Mouse (Mus musculus): Measurements from ENCODE around the gene Ubac2. TPM values are rescaled to one million over a fixed set of nuclear protein-coding genes. Genes with fewer than 3 reads are reported as not detected.

The Ubac2 gene
- polyA plus RNA-seq, 1 experiment, result 41.4 TPM

DNA sequence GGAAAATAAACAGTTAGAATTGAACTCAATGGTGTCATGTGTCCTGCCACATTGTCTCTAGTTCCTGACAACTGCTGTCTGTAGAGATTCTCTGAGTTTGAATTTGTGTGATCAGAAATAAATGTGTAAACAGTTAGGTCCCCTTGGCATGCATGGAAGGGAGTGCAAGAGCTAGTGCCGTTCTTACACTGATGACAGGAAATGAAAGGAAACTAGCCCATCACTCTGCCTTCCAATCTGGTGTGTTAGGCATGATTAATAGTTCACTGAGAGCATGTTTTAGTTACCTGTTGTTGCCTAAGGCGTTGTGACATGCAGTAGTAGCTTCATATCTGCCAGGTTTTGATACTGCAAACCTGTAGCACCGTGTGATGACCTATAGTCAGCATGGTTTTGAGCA lies 69.5 kb downstream of the Ubac2 start:
- DNase-seq (ENCODE audit: extremely low spot score in 1 of 2, low spot score in 1 of 2), result no peak

DNA sequence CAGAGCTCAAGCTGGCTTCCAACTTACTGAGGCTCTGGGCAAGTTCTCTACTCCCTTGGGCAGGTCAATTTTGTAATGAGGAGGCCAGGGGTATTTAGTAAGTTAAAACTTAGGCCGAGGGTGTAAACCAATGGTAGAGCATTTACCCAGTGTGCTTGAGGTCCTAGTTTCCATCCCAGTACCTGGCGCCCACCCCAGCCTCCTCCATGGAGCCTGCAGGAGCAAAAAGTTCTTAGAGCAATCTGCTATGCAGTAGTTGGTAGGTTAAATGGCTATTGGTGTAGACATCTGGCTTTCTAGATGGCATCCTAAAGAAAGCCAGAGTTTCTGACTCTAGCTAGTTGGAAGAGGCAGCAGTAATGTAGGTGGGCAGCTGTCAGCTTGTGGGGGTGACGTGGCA lies 71.0 kb downstream of the Ubac2 start:
- DNase-seq (ENCODE audit: extremely low spot score in 1 of 2, low spot score in 1 of 2), result no peak

DNA sequence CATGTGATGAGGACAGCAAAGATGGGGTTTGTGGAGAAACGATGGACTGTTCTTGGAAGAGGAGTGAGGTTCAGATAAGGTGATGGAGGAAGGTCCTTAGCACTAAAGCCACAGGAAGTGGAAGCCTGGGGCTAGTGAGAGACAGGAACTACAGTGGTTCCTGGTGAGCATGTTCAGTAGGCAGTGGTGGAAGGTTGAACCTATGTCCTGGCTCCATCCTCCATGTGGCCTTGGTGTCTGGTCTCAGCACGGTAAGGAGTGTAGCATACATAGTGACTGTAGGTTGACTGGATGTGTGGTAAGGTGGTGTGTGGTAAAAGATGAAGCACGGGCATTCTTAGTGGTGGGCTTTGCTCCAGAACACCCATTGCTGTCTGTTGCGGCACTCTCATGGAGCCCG lies 71.5 kb downstream of the Ubac2 start:
- no peak for DNase-seq (ENCODE audit: extremely low spot score in 1 of 2, low spot score in 1 of 2)

DNA sequence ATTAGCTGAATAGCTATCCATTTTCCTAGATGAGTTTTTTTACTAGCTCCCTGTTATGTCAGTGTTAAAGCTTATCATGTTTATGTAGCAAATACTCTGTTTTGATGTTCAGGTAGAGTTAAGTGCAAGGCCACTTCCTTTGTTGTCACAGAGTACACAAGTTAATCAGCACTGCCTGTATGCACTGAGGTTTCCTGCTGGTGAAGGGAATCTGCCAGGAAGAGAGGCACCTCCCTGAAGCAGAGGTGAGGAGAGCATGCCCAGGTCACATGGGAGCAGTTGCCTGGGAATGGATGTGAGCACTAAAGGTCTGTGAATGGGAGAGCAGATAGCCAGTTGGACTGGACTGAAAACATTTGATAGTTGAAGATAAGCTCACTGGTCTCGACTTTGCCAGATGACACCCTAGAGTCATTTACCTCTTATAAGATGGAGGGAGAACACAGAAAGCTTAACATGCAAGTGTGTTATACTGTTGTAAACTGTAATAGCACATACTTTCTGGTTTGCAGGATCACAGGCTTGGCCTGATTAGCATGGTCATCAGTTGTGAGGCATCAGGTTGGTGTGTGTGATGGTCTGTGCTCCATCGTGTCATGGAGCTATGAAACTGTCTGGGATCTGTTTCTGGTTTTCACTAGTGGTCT lies 73.1 kb downstream of the Ubac2 start:
- DNase-seq (ENCODE audit: extremely low spot score in 1 of 2, low spot score in 1 of 2), result no peak

DNA sequence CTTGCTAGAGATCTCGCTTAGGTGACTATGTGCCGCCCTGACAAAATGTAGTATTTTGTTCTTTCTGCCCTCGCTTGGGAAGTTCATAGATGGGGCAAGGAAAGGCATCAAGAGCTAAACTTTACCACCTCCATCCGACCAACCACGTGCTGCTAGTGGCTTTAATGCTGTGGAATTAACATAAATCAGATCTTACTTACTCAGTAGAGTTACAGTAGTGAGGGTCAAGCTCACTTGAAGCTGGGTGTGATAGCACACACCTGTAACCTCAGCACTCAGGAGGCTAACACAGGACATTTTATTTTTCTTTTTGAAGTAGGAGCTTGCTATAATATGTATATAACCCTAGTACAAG lies 73.6 kb downstream of the Ubac2 start:
- DNase-seq (ENCODE audit: extremely low spot score in 1 of 2, low spot score in 1 of 2), result no peak

DNA sequence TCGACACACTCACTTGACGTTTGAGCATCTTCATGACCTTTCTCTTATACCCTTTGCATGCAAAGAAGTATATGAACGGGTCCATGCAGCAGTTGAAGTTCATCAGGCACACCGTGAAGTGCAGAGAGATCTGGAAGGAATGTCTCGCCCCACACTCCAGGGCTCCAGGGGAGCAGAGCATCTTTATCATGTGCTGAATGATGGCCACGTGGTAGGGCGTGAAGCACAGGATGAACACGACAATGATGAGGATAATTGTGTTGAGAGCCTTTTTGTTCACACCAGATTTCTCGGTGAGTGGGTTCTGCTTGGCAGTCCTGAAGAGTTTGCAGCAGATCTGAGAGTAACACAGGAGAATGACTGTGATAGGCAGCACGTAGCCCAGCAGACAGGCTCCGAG lies 75.7 kb downstream of the Ubac2 start:
- DNase-seq (ENCODE audit: extremely low spot score in 1 of 2, low spot score in 1 of 2), result no peak

DNA sequence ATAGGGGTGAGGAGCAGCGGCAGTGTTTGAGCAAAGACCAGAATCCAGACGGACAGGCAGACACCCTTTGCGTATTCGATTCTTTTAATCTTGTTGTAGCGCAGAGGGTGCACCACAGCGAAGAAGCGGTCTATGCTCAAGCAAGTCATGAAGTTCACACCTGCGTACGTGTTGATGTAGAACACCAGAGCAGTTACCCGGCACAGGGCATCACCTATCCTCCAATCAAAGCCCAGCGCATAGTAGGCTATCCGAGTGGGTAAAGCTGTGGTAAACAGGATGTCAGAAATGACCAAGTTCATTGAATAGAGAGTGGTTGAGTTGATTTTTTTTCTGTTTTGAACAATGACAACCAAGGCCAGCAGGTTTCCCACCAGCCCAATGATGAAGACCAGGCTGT lies 76.2 kb downstream of the Ubac2 start:
- no peak for DNase-seq (ENCODE audit: extremely low spot score in 1 of 2, low spot score in 1 of 2)

DNA sequence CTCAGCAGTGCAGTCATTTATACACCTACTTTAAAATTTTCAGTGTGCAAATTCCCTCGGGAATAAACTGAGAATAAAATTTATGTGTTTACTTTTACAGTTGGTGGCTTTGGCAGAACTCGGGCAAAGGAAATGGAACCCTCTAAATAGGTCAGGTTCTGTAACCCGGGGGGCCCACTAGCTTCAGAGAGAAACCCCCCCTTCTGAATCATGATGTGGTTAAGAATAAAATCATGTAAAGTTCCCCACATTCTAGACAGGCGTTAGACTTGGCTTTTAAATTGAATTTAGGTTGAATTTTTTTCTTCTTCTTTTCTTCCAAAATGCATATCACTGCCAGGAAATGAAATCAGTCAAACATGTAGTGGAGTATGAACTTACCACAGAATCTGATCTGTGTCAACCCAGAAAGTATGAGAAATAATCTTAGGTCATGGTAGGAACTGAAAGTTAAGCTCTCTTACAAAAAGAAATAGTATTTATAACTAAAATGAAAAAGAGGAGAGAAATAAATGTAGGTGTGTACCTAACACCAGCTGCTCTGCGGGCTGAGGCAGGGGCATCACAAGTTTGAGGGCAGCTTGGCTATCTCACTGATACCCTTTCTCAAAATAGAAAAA lies 76.9 kb downstream of the Ubac2 start:
- DNase-seq (ENCODE audit: extremely low spot score in 1 of 2, low spot score in 1 of 2), result no peak

DNA sequence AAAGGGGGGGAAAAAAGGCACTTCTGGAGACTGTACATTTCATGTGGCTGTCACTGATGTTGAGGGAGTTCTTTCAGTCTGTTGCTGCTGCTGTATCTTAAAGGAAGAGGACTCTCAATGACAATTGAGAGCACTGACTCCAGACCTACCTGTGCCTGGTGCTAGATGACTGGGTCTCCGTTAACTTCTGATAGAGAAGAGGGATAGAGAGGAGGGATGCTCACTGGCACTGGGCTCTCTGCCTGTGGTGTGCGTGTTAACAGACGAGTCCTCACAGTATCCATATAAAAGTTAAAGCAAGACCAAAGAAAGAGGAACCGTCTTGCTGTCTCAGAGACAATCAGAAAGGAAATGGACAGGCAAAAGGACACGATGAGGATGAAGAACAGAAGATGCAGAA lies 77.9 kb downstream of the Ubac2 start:
- DNase-seq (ENCODE audit: extremely low spot score in 1 of 2, low spot score in 1 of 2), result no peak

DNA sequence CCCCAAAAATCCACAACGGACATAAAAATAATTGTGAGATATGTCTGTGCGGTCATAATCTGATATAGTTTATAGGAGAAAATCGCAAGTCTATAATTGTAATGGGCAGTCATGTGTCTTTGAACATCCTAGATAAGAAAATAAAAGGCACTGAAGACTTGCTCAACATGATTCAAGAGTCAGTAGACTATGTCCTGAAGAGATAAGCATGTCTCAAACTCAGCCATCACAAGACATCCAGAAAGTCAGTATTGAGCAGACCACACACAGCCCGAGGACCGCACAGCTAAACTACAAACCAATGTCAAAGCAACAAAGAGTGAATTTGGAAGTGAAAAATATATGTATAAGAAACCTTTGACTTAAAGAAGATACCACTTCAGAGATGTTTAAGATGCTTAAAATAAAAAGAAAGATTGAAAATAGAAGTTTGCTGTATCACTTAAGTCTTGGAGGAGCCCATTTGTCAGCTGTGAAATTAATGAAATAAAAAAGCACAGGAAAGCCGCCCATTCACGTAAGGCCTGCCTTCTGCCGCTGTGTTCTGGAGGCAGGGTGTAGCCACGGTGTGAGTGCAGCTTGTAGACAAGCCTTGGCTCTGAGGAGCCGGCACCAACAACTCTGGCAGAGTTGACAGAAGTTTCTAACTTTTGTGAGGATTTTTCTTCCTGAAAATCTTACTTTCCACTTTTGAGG lies 78.9 kb downstream of the Ubac2 start:
- no peak for DNase-seq (ENCODE audit: extremely low spot score in 1 of 2, low spot score in 1 of 2)

DNA sequence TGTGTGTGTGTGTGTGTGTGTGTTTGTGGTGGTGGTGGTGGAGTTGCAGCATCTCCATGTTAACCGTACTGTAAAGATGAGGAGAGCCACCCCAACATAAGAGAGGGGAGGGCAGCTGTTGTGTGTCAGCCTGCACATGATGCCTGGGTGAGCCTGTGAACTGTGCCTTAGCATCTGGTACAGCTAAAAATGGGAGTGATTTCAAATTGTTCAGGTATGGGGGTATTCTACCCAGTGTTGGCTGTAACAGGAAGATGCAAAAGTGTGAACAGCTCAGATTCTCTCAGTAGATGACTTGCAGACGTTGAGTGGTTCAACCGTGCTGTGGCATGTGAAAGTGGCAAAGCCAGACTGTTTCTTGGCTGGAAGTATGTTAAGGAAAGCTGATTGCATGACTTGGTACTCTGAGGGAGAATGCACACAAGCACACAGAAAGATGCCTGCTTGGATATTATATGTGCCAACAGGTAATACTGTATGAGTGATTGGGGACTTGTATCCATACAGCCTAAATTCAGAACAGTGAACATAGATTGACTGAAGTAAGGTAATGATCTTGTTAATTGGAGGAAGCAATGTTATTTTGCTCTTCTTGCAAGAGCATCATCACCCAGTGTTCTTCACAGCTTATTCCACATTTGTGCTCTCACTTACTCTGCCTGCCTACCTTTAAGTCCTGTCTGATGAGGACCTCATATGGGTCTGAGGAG lies 79.8 kb downstream of the Ubac2 start:
- no peak for DNase-seq (ENCODE audit: extremely low spot score in 1 of 2, low spot score in 1 of 2)

DNA sequence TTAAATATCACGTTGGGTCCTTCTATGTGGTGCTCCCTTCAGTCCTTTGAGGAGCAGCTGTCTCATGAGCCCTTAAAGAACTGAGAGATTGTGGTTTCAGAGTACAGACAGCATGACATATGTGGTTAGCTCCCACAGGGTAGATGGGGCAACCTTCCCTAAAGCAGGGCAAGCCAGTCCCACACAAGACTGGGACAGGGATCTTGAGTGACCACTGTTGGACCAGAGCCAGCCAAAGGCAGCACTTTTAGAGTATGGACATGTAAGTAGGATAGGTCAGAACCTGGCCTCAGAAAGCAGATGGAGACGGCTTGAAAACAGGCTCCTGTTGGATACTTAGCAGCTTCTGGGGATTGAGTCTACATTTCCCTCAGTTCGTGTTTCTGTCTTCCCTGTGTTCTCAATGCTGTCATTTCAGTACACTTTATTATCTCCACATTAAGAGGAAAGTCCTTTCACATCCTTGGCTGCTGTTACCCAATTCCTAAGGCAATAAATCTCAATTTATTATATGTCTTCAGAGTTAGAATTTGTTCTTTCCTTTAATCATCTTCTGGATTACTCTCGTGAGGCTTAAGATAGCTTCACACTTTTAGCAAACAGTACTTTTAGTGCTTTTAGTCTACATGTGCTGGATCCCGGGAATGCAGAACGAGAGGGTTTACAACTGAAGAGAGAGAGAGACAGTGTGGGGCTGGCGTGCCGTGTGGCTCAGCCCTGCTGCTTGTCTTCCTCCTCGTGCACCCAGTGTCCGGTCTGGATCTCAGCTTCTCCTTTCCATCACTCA lies 80.5 kb downstream of the Ubac2 start:
- no peak for DNase-seq (ENCODE audit: extremely low spot score in 1 of 2, low spot score in 1 of 2)

DNA sequence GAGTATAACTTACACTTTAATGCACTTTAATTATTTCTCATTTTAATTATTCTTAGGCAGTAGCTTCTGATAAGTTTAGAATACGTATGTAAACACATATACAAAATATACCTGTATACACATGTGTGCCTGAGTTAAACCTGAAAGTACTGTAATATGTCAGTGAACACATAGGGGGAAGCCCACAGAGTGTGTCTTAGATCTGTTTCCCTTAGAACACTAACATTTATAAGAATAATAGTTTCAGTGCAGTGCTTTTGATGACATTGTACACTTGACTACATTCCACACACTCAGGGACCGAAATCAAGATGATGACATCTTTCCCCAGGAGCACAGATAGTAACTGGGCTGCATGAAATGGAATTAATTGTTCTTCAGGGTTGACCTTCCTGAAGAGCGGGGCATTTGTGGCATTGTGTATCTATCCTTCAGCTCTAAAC lies 81.1 kb downstream of the Ubac2 start:
- no peak for DNase-seq (ENCODE audit: extremely low spot score in 1 of 2, low spot score in 1 of 2)

DNA sequence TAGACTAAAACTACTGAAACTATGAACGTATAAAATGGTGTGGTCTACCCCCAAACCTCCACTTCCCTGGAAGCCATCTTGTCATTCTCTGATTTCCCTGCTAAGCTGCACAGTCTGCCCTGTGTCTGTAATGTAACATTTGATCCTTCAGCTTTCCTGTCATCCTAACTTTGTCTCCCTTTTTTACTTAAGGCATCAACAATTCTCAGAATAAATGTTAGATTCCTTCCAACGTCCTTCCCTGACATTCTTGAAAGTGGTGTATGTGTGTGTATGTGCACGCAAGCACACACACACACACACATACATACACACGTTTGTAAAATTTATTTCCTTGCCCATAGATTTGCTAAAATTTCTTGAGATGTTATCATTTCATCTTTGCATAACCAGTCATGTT lies 81.6 kb downstream of the Ubac2 start:
- DNase-seq (ENCODE audit: extremely low spot score in 1 of 2, low spot score in 1 of 2), result no peak

DNA sequence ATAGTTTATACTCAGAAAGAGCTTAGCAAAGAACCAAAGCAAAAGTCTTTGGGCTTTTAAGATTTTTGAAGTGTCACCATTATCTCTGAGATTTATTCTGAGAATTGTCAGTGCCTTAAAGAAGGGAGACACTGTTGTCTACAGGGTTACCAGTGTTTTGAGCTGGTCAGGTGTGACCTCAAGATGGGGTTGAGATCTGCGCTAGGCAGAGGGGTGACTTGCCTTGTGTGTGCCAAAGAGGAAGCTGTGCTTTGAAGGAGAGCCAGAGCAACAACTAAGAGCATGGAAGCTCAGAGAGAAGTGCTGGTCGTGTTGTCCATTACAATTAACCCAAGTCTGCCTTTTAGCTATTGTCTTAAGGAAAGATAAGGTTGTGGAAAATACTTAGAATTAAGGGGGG lies 82.1 kb downstream of the Ubac2 start:
- DNase-seq (ENCODE audit: extremely low spot score in 1 of 2, low spot score in 1 of 2), result no peak

DNA sequence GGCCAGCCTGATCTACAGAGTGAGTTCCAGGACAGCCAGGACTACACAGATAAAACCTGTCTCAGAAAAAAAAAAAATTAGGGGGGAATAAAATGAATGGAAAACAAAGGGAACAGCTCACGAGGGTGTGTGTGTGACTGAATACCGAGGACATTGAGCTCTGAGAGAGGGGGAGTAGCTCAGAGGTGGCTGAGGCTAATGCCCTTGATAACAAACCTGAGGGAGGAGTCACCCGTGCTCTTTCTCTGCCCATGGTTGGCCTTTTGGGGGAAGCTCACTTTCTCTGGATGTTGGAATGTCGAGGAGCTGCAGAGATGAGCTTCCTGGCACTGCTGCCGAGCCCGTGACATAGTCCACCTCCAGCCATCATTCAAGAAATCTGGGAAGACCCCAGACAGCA lies 82.6 kb downstream of the Ubac2 start:
- DNase-seq (ENCODE audit: extremely low spot score in 1 of 2, low spot score in 1 of 2), result no peak

DNA sequence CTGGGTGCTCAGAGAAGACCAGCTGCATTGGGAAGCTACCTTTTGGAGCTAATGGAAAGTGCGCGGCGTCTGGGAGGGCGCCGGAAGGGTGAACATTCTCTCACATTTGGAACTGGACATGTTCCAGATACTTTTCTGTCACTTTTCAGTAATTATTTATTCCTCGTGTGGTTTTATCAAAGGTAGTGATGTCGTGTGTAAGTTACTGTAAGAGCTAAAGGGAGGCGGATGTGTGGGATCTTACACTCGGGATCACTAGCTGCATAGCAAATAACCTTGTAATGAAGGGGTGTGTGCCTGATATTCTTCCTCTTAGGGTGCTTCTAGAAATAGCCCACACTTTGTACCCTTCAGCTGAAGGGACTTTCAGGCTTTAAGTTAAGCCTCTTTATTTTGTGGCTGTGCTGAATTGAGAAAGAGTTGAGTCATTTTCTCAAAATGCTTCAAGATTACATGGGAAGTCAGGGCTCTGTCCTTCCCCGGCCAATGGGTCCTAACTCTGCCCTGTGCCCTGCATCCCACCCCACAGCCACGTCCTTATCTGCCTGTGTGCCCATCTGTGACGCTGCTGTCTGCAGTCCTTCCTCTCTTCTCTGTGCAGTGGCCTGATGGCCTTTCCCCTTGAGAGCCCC lies 83.2 kb downstream of the Ubac2 start:
- DNase-seq (ENCODE audit: extremely low spot score in 1 of 2, low spot score in 1 of 2), result no peak

DNA sequence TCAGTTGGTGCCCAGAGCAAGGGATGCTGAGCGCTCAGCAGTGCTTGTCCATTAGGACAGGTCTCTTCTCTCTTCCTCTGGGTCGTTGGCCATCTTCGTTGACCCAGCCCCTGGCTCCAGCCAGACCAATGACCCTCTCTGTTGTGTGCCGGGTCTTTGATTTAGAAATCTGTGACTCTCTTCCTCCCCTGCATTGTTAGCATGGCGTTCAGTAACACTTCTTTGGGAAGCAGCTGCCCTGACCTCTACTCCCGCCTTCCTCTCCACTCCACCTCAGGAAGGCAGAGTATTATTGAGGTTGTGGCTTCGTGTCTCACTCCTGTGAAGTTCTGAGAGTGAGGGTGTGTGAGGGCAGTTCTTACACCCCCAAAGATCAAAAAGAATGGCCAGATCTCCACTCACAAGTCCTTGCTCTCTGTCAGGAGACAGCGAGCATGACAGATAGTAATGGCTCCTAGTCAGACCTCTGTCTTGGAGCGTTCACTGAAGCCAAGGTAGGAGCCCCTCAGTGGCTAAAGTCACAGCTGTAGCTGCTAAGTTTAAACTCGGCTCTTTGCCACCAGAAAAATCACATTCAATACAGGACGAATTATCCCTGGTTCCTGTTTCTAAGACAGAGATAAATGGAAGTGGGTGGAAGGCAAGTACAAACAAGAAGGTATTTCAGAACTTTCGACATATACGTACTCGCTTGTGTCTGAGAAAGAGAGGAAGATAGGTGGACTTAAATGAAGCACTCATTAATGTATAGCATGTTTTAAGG lies 83.9 kb downstream of the Ubac2 start:
- no peak for DNase-seq (ENCODE audit: extremely low spot score in 1 of 2, low spot score in 1 of 2)

DNA sequence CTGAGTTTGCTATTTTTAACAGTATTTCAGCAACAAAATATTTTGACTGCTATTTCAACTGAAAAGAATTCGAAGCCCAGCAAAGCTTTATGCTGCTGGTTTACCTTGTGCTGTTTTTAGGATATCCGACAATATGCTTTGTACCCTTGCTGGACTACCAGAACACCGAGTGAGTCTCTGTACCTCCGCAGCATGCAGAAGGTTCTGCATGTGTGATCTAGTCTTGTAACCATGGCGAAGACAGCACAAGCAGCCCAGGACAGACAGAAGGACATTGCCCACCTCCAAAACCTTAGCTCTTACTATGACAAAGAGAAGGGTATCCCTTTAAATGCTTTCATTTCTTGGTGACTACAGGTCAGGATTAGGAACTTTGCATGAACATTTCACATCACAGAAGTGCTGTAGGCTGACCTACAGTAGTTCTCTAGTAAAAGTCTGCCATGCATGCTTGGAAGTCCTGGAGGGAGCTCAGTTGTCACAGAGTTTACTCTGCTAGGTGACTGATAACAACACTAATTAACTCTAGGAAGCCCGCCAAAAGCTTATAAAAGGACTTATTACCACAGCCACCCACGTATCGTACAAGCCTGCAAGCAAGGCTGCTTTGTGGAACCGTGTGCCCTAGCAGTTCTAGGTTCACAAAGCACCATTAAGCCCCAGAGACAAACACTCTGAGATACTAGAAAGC lies 85.0 kb downstream of the Ubac2 start:
- DNase-seq (ENCODE audit: extremely low spot score in 1 of 2, low spot score in 1 of 2), result no peak
